Mouse (Mus musculus): ENCODE measurements around the gene Lnx1. TPM values are rescaled to one million over a fixed set of nuclear protein-coding genes. Genes with fewer than 3 reads are reported as not detected.

Gene Lnx1
- 0.06 TPM in 1 of 2 replicates, not detected in the other for polyA plus RNA-seq (2015; fragmentation: Nextera tagmentation; extraction: Ambion mirVana)

GRCm38 (mm10) chr5:74702766-74703165 lies at the start of gene Lnx1:
Gene Lnx1, minus strand, starts transcription at chr5:74702912.
- Histone ChIP-seq H3K9me3 (replicated peaks) (no peaks in the 10 kb centered on the region), H3K4me2 (peak within 1 kb of the TSS; percentile 66; the same call in 1 of the 2 replicates), H3K4me3 (replicated peaks) (no peak within 1 kb of the TSS), H3K4me1 (replicated peaks) (0 out of 2 replicates have a peak, but pooled peaks cover 12% of the 10 kb centered on the region), H3K27me3 (no peaks in the 10 kb centered on the region; the same call in 1 of the 2 replicates), H3K27ac (replicated peaks) (no peak within 1 kb of the TSS), H3K36me3 (replicated peaks) (no peaks in the 10 kb centered on the region), H3K9ac (no peak within 1 kb of the TSS)
- WGBS (ENCODE audit: insufficient replicate concordance): 63% methylated on average over 11 of the region's 11 CpGs
- no peak for ATAC-seq (ENCODE audit: insufficient read depth)

GRCm38 (mm10) chr5:74750501-74750900 lies 47.8 kb upstream of the Lnx1 start:
- no peak for ATAC-seq (ENCODE audit: insufficient read depth)
- Histone ChIP-seq H3K4me1 (replicated peaks) (no peaks in the 10 kb centered on the region), H3K4me2 (no peak overlapping the region), H3K4me3 (replicated peaks) (no peak overlapping the region), H3K9me3 (replicated peaks) (no peaks in the 10 kb centered on the region), H3K27ac (replicated peaks) (no peak overlapping the region), H3K36me3 (replicated peaks) (no peaks in the 10 kb centered on the region), H3K27me3 (no peaks in the 10 kb centered on the region), H3K9ac (no peak overlapping the region)
- WGBS (ENCODE audit: insufficient replicate concordance): 73% methylated on average over 5 of the region's 5 CpGs

- no peaks in the 10 kb centered on the region for H3K36me3 ChIP-seq (replicated peaks)
- no peak overlapping the region for H3K27ac ChIP-seq (replicated peaks)
- H3K27me3 ChIP-seq: no peaks in the 10 kb centered on the region
- H3K9ac ChIP-seq: no peak overlapping the region
- no peaks in the 10 kb centered on the region for H3K4me1 ChIP-seq (replicated peaks)
- no peak for ATAC-seq (ENCODE audit: insufficient read depth)
- no peak overlapping the region for H3K4me2 ChIP-seq
- H3K4me3 ChIP-seq (replicated peaks): no peak overlapping the region
- H3K9me3 ChIP-seq (replicated peaks): no peaks in the 10 kb centered on the region
- WGBS (ENCODE audit: insufficient replicate concordance): 70% methylated on average over 3 of the region's 3 CpGs
Observed at GRCm38 (mm10) chr5:74747476-74747875, 44.8 kb upstream of the Lnx1 start.

- Histone ChIP-seq H3K27ac (replicated peaks) (no peak overlapping the region), H3K36me3 (replicated peaks) (no peaks in the 10 kb centered on the region), H3K4me1 (replicated peaks) (no peaks in the 10 kb centered on the region), H3K4me2 (no peak overlapping the region), H3K4me3 (replicated peaks) (no peak overlapping the region), H3K9me3 (replicated peaks) (no peaks in the 10 kb centered on the region), H3K9ac (no peak overlapping the region), H3K27me3 (no peaks in the 10 kb centered on the region)
- no peak for ATAC-seq (ENCODE audit: insufficient read depth)
- WGBS (ENCODE audit: insufficient replicate concordance): 69% methylated on average over 9 of the region's 9 CpGs
Observed at GRCm38 (mm10) chr5:74740951-74741350, 38.2 kb upstream of the Lnx1 start.

- H3K4me2 ChIP-seq: no peak overlapping the region
- no peak overlapping the region for H3K27ac ChIP-seq (replicated peaks)
- WGBS (ENCODE audit: insufficient replicate concordance): 68% methylated on average over 12 of the region's 12 CpGs
- H3K27me3 ChIP-seq: no peaks in the 10 kb centered on the region
- no peaks in the 10 kb centered on the region for H3K4me1 ChIP-seq (replicated peaks)
- H3K9me3 ChIP-seq (replicated peaks): no peaks in the 10 kb centered on the region
- no peaks in the 10 kb centered on the region for H3K36me3 ChIP-seq (replicated peaks)
- no peak overlapping the region for H3K9ac ChIP-seq
- no peak overlapping the region for H3K4me3 ChIP-seq (replicated peaks)
- no peak for ATAC-seq (ENCODE audit: insufficient read depth)
Observed at GRCm38 (mm10) chr5:74739435-74739834, 36.7 kb upstream of the Lnx1 start.

- no peak overlapping the region for H3K4me2 ChIP-seq
Observed at GRCm38 (mm10) chr5:74738312-74738711, 35.6 kb upstream of the Lnx1 start.

GRCm38 (mm10) chr5:74733885-74734558 lies 31.3 kb upstream of the Lnx1 start:
- no peak for ATAC-seq (ENCODE audit: insufficient read depth)
- Histone ChIP-seq H3K4me1 (replicated peaks) (no peaks in the 10 kb centered on the region), H3K9me3 (replicated peaks) (no peaks in the 10 kb centered on the region), H3K9ac (no peak overlapping the region), H3K27me3 (no peaks in the 10 kb centered on the region), H3K4me3 (replicated peaks) (no peak overlapping the region), H3K4me2 (no peak overlapping the region), H3K36me3 (replicated peaks) (no peaks in the 10 kb centered on the region), H3K27ac (replicated peaks) (no peak overlapping the region)
- WGBS (ENCODE audit: insufficient replicate concordance): 53% methylated on average over 7 of the region's 7 CpGs

More at GRCm38 (mm10) chr5:74738312-74738711, 35.6 kb upstream of the Lnx1 start:
- no peak overlapping the region for H3K9ac ChIP-seq
- no peak for ATAC-seq (ENCODE audit: insufficient read depth)
- H3K9me3 ChIP-seq (replicated peaks): no peaks in the 10 kb centered on the region
- 36% methylated on average over 3 of the region's 3 CpGs for WGBS (ENCODE audit: insufficient replicate concordance)
- H3K36me3 ChIP-seq (replicated peaks): no peaks in the 10 kb centered on the region
- H3K4me1 ChIP-seq (replicated peaks): no peaks in the 10 kb centered on the region
- H3K4me3 ChIP-seq (replicated peaks): no peak overlapping the region
- H3K27me3 ChIP-seq: no peaks in the 10 kb centered on the region
- H3K27ac ChIP-seq (replicated peaks): no peak overlapping the region

GRCm38 (mm10) chr5:74732613-74733012 lies 29.9 kb upstream of the Lnx1 start:
- no peak for ATAC-seq (ENCODE audit: insufficient read depth)
- Histone ChIP-seq H3K4me3 (replicated peaks) (no peak overlapping the region), H3K4me1 (replicated peaks) (no peaks in the 10 kb centered on the region), H3K4me2 (no peak overlapping the region), H3K9me3 (replicated peaks) (no peaks in the 10 kb centered on the region), H3K27ac (replicated peaks) (no peak overlapping the region), H3K36me3 (replicated peaks) (no peaks in the 10 kb centered on the region), H3K27me3 (no peaks in the 10 kb centered on the region), H3K9ac (no peak overlapping the region)
- WGBS (ENCODE audit: insufficient replicate concordance): 56% methylated on average over 8 of the region's 8 CpGs

- no peaks in the 10 kb centered on the region for H3K4me1 ChIP-seq (replicated peaks)
- no peak overlapping the region for H3K27ac ChIP-seq (replicated peaks)
- no peaks in the 10 kb centered on the region for H3K36me3 ChIP-seq (replicated peaks)
- H3K9ac ChIP-seq: no peak overlapping the region
- H3K27me3 ChIP-seq: no peaks in the 10 kb centered on the region
- H3K4me3 ChIP-seq (replicated peaks): no peak overlapping the region
- ATAC-seq (ENCODE audit: insufficient read depth): no peak
- H3K4me2 ChIP-seq: no peak overlapping the region
- WGBS (ENCODE audit: insufficient replicate concordance): 69% methylated on average over 5 of the region's 5 CpGs
- no peaks in the 10 kb centered on the region for H3K9me3 ChIP-seq (replicated peaks)
Observed at GRCm38 (mm10) chr5:74730601-74731000, 27.9 kb upstream of the Lnx1 start.

- Histone ChIP-seq H3K9me3 (replicated peaks) (no peaks in the 10 kb centered on the region), H3K4me3 (replicated peaks) (no peak overlapping the region), H3K27ac (replicated peaks) (no peak overlapping the region), H3K9ac (no peak overlapping the region), H3K36me3 (replicated peaks) (no peaks in the 10 kb centered on the region), H3K27me3 (no peaks in the 10 kb centered on the region), H3K4me1 (replicated peaks) (no peaks in the 10 kb centered on the region), H3K4me2 (no peak overlapping the region)
- no peak for ATAC-seq (ENCODE audit: insufficient read depth)
- 25% methylated on average over 6 of the region's 6 CpGs for WGBS (ENCODE audit: insufficient replicate concordance)
Observed at GRCm38 (mm10) chr5:74729567-74729966, 26.9 kb upstream of the Lnx1 start.

GRCm38 (mm10) chr5:74728186-74728585 lies 25.5 kb upstream of the Lnx1 start:
- Histone ChIP-seq H3K9ac (no peak overlapping the region), H3K27ac (replicated peaks) (no peak overlapping the region), H3K27me3 (no peaks in the 10 kb centered on the region), H3K9me3 (replicated peaks) (no peaks in the 10 kb centered on the region), H3K36me3 (replicated peaks) (no peaks in the 10 kb centered on the region), H3K4me3 (replicated peaks) (no peak overlapping the region), H3K4me1 (replicated peaks) (no peaks in the 10 kb centered on the region), H3K4me2 (no peak overlapping the region)
- WGBS (ENCODE audit: insufficient replicate concordance): 53% methylated on average over 6 of the region's 6 CpGs
- ATAC-seq (ENCODE audit: insufficient read depth): no peak

- WGBS (ENCODE audit: insufficient replicate concordance): 65% methylated on average over 8 of the region's 8 CpGs
- Histone ChIP-seq H3K4me2 (no peak overlapping the region), H3K9me3 (replicated peaks) (no peaks in the 10 kb centered on the region)
Observed at GRCm38 (mm10) chr5:74727319-74727718, 24.6 kb upstream of the Lnx1 start.

More at GRCm38 (mm10) chr5:74727319-74727718, 24.6 kb upstream of the Lnx1 start:
- H3K36me3 ChIP-seq (replicated peaks): no peaks in the 10 kb centered on the region
- H3K27ac ChIP-seq (replicated peaks): no peak overlapping the region
- no peaks in the 10 kb centered on the region for H3K4me1 ChIP-seq (replicated peaks)
- ATAC-seq (ENCODE audit: insufficient read depth): no peak
- H3K4me3 ChIP-seq (replicated peaks): no peak overlapping the region
- H3K27me3 ChIP-seq: no peaks in the 10 kb centered on the region
- no peak overlapping the region for H3K9ac ChIP-seq

All from liver, embryonic 15.5 days (tissue).